Mouse (Mus musculus) megakaryocyte, embryonic 14.5 days (primary cell): ENCODE results near the gene Hils1.

Experiments used
- FLI1 ChIP-seq: IDR thresholded peaks from 2 replicates; pipeline ENCODE4 v1.6.1; 2012; ENCODE audit warnings: low read length, inconsistent platforms, mixed read lengths
- GATA1 ChIP-seq: IDR thresholded peaks from 3 replicates; pipeline ENCODE4 v1.6.1; 2012; ENCODE audit warnings: mixed read lengths, low read length, inconsistent platforms, borderline replicate concordance

- TF ChIP-seq GATA1 = no peak
- TF ChIP-seq FLI1 = no peak
Observed at GRCm38 (mm10) chr11:94944295-94944694, 23.1 kb upstream of the Hils1 start.
